Mouse (Mus musculus): Measurements from ENCODE around the gene Rsph14. TPM values are rescaled to one million over a fixed set of nuclear protein-coding genes. Genes with fewer than 3 reads are reported as not detected.
A peak's percentile ranks its signal among the peaks of the same experiment; 100 is the strongest.
"Not testable (repeated sequence)": the region's sequence is repeated elsewhere in the genome, so short reads cannot be mapped to it uniquely, and the experiment has no call there.

Gene Rsph14
- total RNA-seq, 2 experiments from 2014 or later, result 0.39 TPM; not detected in 1

DNA sequence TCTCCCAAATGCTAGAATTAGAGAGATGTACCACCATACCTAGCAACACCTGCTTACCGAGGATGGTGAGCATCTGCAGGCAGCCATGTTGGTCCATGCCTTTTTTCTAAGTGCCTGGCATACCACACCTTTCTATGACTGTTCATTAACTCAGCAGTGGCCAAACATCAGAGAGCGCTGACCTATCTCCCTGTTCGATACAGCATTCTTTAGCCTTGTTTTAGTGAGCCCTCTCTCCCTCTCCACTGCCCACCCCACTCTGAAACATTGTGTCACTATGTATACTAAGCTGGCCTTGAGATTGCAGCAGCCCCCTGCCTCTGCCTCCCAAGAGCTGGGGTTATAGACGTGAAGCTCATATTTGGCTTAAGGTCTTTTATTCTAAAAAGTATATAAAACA lies 21.3 kb upstream of the Rsph14 start:
- DNase-seq, result no peak

- DNase-seq, result no peak
Measured at GRCm38 (mm10) chr10:75052902-75053301, 20.5 kb upstream of the Rsph14 start.

DNA sequence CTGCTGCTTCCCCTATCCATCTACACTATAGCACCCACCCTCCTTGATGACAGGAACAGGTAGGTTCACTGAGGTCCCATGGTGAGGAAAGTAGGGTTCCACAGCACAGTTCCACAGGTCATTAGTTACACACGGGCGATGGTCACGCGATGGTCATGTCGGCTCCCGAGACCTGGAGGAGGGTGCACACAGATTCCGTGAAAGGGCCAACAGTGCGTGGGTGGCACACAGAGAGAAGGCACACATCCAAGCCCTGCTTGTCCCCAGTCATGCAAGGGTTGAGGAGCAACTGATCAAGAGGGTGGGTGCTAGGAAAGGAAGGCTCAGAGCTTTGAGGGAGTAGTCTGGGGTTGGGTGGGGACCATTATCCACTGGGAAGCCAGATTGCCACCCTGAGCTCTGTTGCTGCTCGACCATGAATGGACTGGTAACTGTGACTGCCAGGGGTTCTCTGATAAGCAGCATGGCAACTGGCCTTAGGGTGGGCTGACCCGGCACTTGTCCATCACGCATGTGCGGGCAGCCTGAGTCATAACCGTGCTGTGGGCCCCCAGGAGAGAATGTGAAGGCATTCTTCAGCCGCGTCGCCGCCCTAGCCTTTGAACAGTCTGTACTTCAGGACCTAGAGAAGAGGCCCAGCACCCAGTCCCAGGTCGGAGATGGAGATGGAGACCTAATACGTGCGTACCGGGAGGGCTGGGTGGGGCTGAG lies 19.1 kb upstream of the Rsph14 start:
- no peak for DNase-seq

DNA sequence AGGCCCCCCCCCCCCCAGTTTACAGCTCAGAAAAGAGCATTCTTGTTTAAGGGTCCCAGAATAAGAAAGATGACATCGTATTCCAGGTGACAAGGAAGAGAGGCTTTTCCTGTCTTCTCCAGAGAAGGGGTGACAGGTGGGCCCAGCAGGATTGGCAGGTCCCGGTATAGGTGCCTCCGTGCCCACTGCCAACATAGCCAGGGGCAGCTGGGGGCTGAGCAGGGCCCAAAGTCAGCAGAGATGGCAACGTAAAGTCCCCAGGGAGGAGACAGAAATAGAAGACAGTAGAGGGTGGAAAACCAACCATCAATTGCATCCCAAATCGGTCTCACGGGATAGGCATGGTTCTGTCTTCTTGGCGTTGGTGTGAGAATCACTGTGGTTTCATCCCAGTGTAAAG lies 16.3 kb upstream of the Rsph14 start:
- no peak for DNase-seq

DNA sequence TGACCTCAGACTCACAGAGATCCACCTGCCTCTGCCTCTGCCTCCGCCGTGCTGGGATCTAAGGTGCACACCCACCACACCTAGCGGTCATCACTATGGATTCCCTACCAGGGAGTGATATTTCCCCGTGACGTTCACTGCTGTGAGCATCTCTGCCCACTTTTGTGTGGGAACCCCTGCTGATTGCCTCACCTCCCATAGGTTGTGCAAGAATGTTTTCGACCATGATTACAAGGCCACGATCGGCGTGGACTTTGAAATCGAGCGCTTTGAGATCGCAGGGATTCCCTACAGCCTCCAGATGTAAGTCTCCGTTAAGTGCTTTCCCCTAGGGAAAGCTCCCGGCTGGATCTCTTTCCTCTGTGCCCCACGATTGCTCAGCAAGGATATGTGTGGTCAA lies 13.4 kb upstream of the Rsph14 start:
- DNase-seq, result no peak

DNA sequence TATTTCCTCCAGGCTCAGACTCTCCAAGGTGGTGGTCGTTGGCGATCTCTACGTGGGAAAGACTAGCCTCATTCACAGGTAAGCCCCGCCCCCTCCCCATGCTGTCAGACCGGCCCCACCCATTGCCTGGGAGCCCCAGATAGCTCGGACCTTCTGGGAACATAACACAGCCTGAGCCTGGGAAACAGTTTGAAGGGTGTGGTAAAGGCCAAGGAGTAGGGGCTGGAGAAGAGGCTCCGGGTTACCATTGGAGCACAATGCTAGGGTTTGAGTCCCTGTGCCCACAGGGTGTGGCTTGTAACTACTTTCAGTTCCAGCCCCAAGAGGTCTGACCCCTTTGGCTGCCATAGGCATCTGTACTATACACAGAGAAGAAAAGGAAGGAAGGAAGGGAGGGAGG lies 12.1 kb upstream of the Rsph14 start:
- DNase-seq, result no peak

DNA sequence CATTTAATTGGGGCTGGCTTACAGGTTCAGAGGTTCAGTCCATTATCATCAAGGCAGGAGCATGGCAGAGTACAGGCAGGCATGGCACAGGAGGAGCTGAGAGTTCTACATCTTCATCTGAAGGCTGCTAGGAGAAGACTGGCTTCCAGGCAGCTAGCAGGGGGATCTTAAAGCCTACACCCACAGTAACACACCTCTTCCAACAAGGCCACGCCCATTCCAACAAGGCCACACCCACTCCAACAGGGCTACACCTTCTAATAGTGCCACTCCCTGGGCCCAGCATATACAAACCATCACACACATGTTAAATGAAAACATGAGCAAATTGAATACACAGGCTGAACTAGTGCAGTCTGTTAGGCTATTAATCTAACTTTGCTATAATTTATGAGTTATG lies 9.7 kb upstream of the Rsph14 start:
- DNase-seq, result not testable (repeated sequence)

GRCm38 (mm10) chr10:75036883-75037379 lies 4.5 kb upstream of the Rsph14 start, which contains the start of gene Rab36:
Gene Rab36, plus strand, starts transcription at chr10:75037058.
- DNase-seq, result peak; percentile 98

DNA sequence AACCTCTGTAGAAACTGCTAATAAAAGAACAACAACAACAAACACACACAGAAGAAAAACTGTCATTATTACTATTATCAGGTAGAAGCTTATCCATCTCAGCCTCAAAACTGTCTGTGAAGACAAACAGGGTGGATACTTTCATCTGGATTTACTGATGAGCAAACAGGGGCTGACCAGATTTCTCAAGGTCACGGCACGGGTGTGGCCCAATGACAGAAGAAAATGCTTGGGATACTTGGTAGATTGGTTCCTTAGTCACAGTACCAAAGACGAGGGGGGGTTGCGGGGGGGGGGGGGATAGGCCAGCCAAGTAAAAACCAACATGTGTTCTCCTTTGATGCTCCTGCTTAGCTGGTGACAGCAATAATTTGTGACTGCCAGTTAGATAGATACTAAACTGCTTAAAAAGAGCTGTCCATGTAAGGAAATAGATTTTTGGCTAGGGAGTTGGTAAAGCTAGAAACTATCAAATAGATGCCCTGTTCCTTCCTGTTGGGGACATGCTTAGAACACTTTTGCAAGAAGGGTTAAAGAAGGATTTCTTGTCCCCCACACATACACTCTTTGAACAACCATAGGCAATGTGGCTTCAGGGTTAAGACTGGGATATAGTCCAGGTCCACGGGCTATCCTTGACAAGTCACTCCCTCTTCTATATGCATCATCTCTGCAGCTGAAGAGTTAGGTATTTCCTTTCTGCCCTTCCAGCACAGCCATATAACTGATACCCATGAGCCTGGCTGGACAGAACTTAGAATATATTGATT lies 856 bp downstream of the Rsph14 start:
- DNase-seq, result no peak

DNA sequence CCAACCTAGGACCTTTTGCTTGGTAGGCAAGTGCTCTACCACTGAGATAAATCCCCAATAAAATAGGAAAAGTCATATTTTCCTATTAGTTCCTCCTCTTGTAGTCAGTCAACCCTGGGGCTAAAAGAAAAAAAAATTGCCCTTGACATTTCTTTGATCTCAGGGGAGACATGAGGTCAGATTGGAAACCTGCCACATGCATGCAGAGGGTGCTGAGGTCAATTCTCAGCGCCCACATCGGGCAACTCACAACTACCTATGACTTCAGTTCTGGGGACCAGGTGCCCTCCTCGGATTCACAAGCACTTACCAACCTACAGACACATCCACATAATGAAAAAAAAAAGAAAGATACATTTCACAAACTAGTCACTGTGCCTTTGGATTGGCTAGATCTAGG lies 2.2 kb downstream of the Rsph14 start:
- DNase-seq, result no peak

DNA sequence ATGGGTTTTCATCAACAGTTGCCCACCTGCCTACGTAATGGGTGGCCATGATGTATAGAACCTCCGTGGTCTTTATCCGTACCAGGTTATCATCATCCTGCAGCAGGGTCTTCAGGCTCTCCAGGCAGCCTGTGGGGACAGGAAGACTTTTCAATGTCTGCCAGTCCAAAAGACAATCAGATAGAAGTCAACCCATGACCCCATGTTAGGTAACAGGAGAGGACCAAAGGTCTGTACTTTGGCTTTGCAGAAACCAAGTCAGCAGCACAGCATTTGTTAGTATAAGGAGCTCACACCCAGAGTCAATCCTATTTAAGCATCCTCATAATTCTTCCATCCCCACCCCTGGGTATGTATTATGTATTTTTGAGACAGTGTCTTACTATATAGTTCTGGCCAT lies 2.7 kb downstream of the Rsph14 start:
- no peak for DNase-seq

DNA sequence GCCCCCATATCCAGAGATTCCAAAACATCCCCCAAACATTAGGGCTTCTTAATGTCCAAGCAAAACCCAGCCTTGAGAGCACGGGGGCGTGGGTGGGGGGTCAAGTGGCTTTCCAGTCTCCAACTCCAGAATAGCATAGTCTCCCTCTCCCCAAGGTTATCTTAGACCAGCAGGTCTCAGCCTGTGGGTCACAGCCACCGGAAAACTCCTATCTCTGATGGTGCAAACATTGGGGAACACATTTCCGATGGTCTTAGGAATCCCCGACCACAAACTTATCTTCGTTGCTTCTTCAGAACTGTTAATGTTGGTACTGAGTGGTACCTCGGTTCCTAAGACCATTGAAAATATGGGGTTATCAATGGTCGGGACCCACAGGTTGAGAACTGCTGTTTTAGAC lies 3.6 kb downstream of the Rsph14 start:
- no peak for DNase-seq

DNA sequence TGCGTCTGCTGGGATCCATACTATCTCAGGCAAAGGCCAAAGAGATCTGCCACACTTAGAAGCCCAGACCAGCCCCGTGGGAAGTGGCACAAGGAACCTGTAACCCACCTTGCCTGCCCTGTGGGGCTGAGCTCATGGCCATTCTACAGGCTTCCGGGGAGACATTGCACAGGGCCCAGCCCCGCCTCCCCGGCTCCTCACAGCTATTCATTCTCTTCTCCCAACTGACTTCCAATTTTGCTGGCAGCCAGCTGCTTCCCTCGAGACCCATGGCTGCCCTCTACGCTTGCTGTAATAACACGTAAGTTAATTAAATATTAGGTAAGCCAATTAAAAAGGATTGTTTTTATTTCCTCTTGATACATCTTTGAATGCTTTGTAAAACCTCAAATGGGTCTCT lies 5.9 kb downstream of the Rsph14 start:
- DNase-seq, result no peak

- peak; percentile 91 for DNase-seq
Measured at GRCm38 (mm10) chr10:75021138-75021537, 11.2 kb downstream of the Rsph14 start.

- DNase-seq, result no peak
Measured at GRCm38 (mm10) chr10:75020271-75020670, 12.1 kb downstream of the Rsph14 start.

GRCm38 (mm10) chr10:75016481-75016880 lies 15.9 kb downstream of the Rsph14 start:
- no peak for DNase-seq

- DNase-seq, result no peak
Measured at GRCm38 (mm10) chr10:75015465-75015864, 16.9 kb downstream of the Rsph14 start.

- no peak for DNase-seq
Measured at GRCm38 (mm10) chr10:75010704-75011103, 21.7 kb downstream of the Rsph14 start.

GRCm38 (mm10) chr10:75006889-75007662 lies 25.3 kb downstream of the Rsph14 start:
- DNase-seq, result no peak

GRCm38 (mm10) chr10:75004067-75004466 lies 28.3 kb downstream of the Rsph14 start:
- no peak for DNase-seq

DNA sequence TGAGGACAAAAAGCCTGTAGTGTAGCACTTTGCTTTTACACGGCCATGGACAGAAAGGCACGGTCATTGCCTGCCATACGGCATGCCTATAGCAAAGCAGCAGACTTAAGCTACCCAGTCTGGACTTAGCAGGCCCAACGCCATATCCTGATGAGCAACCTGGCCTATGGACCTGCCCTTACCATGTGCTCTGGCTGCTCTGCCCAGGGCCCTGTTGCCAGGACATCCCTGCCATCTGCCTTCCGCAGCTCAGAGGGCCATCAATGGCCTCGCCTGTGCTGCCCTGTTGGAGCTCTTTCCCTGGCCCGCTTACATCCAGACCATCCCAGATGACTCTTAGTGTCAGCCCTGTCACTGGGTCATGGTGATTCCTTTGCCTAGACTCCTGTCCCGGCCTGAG lies 31.0 kb downstream of the Rsph14 start:
- no peak for DNase-seq

DNA sequence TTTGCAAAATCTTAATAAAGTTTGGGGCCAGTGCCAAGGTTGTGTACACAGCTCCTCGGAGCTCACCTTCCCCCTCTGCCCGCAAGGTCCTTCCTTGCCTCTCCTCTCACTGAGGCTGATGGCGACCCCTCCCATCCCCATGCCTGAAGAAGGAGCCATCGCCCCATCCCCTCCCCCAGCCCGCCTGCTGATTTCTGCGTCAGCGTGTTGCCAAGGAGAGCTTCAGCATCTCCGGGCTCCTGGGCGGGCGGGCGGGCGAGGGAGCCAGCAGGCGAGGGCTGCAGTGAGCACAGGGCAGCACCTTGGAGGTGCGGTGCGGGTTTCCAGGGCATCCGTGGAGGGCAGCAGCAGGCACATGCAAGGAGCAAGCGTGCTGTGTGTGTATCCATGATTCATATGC lies 37.0 kb downstream of the Rsph14 start:
- peak; percentile 20 for DNase-seq

DNA sequence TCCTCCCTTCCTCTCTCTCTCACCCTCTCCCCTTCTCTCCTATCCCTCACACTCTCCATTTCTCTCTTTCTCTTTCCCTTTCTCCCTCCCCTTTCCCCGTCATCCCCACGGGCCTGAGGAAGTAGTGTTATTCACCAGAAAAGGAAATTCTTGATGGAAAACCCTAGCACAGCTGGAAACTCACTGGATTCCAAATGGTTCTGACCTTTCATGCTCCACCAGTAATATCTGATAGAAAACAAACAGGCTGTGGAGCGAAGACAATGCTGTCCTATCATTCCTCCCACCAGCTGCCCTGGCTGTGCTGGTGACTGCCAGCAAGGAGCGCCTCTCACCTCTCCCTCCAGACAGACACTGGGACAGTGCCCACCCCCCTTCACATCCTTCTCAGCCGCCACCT lies 37.5 kb downstream of the Rsph14 start:
- DNase-seq, result no peak

All from adrenal gland, postnatal 10 days (tissue).